Mouse (Mus musculus) adrenal gland, postnatal 14 days (tissue): ENCODE data around the gene Gm29644. TPM values are rescaled to one million over a fixed set of nuclear protein-coding genes. Genes with fewer than 3 reads are reported as not detected.
"Not testable (repeated sequence)": the region's sequence is repeated elsewhere in the genome, so short reads cannot be mapped to it uniquely, and the experiment has no call there.

Experiments
- DNase-seq: peaks from one replicate; pipeline ENCODE4 v3.0.0; 2021; ENCODE audit warnings: mixed read lengths
- long read RNA-seq, 2 experiments: library from polyadenylated mRNA; stranded (forward); transcript quantifications; one replicate each; pipeline ENCODE4 v2.0.0; 2021
- total RNA-seq: library from RNA; stranded (reverse); gene quantifications from 2 replicates; pipeline ENCODE4 v1.2.3, GENCODE M21; 2021

Gm29644 gene
- total RNA-seq: not detected in 2 replicates
- long read RNA-seq, experiment 1: 0 reads
- long read RNA-seq, experiment 2: 0 reads

DNA sequence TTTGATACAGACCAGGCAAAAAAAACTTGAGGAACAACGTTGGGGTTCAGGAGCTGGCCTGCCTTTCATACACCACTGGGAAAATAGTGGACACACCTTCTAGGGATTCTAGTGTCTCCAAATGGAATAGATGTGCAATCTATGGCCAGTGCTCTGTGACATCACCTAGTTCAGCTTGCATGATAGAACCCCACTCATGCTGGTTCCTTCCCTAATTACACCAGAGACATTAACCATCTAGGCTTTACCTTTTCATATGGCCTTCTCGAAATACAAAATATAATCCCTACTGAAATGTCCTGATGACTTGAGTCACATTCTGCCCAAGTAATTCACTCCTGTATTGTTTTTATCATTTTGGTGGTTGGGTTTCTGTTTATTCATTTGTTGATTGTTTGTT is at the start of gene Gm29644, which contains the start of gene Gm29423:
TSS of gene Gm29644 (minus strand) at position 157 of the 400 bp plus-strand sequence.
TSS of gene Gm29423 (minus strand) at position 101 of the 400 bp plus-strand sequence.
- DNase-seq: not testable (repeated sequence)

- not testable (repeated sequence) for DNase-seq
These were observed 29.6 kb downstream of the Gm29644 start, which contains the start of gene Gm21118 for GRCm38 (mm10) chrY:70273542-70273941. Gm21118 (minus strand) TSS chrY:70273642.

Other genes starting within 250 kb of the Gm29644 start
- not detected in 2 replicates for gene Gm21118, start 29.7 kb downstream of the Gm29644 start, total RNA-seq
- gene Gm29423, start 56 bp downstream of the Gm29644 start, total RNA-seq: not detected in 2 replicates
- gene Gm20888, start 138.5 kb upstream of the Gm29644 start, total RNA-seq: not detected in 2 replicates